Mouse (Mus musculus) 3134 (cell line): ENCODE data around the gene Zbtb7a.

ENCODE experiments used
- DNase-seq: peaks from one replicate; pipeline ENCODE4 v3.0.0-alpha.2; 2011; ENCODE audit warnings: low spot score; ENCODE audit not compliant: insufficient read length; ENCODE audit errors: extremely low read depth

Zbtb7a gene

DNA sequence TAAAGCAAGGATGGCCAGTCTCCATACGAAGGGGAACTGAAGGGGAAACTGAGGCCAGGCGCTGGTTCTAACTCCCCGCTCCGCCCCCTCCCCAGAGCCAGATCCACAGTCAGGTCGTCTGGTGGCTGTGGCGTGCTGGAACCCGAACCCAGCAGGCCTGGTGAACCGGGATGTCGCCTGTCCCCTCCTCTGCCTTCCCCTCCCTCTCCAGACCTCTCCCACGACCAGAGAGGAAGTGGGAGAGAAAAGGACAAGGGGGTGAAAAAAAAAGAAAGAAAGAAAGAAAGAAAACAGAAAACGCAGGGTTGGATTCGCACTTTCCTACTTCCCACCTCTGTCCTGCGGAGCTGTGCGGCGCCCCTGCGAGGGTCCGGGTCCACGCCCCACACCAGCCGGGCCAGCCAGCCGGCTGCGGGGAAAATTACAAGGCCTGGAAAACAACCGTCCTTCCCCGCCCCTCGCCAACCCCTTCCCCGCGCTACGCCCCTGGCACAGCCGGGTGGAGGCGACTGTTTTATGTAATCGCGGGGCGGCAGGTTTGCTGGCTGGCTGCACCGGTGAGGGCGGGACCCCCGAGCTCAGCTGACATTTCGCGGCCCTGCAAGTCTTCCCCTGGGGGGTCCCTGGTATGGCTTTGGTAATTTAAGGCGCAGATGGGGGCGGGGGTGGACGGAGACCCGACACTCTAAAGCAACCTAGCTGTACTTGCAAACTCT lies at the start of gene Zbtb7a:
Gene Zbtb7a, plus strand, starts transcription at position 255 of the 716 bp plus-strand sequence.
- DNase-seq = no peak

DNA sequence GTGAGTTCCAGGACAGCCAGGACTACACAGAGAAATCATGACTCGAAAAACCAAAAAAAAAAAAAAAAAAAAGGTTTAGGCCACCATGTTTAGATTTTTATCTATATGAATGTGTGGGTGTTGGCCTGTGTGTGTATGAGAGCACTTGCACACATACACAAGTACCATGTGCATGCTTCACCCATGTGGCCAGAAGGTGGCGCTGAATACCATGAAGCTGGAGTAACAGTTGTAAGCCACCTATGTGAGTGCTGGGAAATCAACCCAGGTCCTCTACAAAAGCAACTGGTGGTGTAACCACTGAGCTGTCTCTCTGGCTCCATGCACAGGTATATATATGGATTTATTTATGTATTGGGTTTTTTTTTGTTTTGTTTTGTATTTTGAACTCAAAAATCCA lies 48.0 kb upstream of the Zbtb7a start:
- DNase-seq = no peak

DNA sequence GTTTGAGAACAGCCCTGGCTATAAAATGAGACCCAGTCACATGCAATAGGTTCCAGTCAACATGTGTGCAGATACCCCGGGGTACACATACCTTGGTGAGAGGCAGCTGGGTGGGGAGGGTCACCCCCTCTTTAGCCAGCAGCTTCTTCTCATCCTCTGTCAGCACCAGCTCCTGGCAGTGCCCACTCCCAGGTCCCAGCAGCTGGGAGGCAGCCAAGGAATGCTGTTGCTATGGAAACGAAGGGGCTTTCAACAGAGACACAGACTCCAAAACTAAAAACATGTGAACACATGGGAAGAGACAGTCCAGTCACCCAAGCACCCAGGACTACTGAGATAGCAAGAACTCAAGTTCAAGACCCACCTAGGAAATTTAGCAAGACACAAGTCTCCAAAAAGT lies 45.8 kb upstream of the Zbtb7a start:
- no peak for DNase-seq

DNA sequence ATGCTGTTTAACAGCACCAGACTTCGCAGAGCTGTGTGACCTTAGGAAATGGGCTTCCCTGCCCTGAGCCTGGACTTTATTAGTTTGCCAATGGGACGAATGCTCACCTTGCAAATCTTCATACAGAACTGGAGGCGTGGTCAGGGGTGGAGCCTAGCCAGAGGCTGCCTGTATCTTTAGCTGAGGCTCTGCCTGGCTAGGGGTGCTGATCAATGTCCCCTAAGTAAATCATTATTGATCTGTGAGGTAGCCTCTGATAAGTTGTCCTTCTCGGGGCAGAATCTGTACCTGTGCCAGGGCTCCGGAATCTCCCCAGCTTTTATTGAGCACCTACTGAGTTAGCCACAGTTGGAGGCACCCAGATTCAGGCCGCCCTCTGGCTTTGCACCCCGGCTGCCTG lies 44.4 kb upstream of the Zbtb7a start:
- DNase-seq = no peak

DNA sequence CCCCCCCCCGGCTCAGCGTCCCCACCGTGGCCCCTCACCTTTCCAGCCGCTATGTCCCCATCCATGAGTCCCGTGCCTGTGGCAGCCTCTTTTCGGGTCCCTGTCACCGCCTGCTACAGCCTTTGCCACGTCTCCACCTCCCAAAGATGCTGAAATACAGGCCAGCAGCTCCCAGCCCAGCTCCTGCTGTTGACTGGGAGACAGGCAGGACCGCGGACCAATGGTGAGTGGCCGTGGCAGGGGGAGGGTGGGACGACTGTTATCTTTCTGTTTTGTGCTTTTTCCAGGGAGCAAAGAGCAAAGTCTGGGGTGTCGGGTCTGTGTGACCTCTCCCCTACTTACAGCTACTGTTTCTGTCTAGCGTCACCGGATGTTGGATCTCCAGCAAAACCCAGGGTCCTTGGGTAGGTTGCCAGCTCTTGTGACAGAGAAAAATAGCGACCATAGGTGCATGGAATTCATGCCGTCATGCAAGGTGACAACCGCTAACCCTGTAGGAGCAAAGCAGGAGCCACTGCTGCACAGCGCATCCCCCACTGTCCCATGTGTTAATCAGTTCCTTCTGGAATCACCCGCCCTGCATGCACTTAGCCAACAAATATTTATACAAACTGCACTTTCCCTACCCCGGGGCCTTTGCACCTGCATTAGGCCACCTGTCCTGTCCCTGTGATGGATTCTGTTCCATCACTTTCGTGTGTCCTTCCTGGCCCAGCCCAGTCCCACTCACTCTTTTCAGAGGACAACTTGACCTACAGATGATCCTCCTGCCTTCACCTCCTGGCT lies 42.4 kb upstream of the Zbtb7a start:
- DNase-seq = no peak

DNA sequence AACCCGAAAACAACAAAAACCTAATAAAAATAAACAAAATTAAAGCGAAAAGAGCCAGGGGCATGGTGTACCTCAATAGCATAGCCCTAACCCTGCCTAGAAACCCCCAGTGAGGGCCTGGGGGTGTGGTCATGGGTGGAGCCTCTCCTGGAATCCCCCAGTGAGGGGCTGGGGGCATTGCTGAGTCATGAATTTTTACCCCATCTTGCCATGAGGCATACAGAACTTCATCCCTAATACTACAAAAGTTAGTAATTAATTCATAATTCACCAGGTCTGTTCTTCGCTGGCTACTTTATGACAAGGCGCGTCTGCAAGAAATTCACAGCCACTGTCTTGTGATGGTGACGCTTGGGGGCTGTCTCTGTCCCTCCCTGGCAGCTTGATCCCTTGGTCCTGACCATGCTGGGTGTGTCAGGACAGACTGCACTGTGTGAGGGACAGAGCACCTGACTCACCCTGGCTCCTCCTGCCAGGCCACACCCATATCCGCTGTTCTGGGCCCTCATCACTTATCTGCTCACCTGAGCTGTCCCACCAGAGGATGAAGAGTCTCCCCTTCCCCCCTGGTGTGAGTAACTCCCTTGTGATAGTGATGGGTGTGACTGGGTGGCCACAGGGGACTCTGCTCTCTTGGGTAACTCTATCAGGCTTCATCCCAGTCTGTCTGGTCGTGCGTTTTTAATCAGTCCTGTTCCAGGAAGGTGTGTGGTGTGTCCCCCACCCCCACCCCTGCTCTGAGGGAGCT lies 39.9 kb upstream of the Zbtb7a start:
- DNase-seq = no peak

DNA sequence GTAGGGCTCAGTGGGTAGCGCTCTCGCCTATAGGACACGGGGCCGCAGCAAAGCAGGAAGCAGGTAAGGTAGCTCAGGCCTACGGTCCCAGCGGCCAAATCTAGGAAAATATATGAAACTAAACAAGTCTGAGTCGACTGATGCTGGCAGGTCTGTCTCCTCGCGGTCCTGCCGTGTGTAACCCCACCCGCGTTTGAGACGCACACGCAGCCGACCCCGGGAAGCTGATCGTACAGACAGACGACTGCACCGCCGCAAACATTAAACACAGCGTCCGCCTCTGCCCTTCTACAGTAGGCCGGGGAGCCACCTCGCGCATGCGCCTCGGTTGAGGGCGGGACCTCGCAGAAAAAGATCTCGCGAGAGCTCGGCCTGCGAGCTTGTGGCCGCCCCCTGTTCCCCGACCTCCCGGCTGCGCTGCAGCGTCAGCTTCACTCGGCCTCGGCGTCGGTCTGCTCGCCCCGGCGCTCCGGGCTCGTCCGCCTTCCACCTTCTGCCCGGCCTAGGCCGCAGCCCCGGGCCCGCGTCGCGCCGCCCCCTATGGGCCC lies 29.4 kb upstream of the Zbtb7a start, which contains the start of gene Map2k2:
Gene Map2k2, plus strand, starts transcription at position 351 of the 548 bp plus-strand sequence.
- peak; percentile 97 for DNase-seq

DNA sequence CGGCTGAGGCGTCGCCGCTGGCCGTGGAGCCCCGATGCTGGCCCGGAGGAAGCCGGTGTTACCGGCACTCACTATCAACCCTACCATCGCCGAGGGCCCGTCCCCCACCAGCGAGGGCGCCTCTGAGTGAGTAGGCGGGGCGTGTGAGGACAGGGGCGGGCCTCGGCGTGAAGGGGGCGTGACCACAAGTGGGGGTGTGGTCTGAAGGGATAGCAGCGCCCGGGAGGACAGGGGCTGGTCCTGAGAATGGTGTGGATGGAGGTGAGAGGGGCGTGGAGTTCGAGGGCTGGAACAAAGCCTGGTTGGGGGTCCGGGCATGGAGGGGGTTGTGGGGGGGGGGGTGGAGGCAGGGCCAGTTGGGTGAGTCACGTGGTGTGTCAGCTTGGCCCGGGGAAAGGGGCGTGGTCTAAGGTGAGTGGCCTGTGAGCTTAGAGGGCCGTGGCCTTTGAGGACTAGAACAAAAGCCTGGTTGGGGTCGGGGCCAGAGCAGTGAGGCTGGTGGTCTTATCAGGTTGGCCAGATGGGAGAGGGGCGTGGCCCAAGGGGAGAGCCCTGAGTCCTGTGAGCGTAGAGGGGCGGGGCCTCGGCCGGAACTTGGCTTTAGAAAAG lies 28.8 kb upstream of the Zbtb7a start:
- peak; percentile 80 for DNase-seq

DNA sequence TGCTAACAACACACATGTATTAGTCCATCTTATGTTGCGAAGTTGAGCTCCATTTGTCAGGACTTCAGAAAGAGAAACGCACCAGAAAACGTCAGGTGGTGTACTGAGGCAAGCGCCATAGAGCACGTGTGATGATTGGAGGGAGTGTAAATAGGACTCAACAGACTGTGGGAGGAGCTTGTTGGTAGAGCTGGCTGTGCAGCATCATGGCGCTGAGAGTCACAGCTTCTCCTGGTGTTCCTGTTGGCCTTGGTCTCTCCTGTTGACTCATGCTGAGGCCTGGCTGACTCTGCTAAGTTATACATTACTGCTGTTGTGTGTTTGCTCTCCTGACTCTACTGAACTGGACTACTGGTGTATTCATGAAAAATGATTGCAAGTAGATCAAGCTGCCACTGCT lies 22.1 kb upstream of the Zbtb7a start:
- DNase-seq = no peak

DNA sequence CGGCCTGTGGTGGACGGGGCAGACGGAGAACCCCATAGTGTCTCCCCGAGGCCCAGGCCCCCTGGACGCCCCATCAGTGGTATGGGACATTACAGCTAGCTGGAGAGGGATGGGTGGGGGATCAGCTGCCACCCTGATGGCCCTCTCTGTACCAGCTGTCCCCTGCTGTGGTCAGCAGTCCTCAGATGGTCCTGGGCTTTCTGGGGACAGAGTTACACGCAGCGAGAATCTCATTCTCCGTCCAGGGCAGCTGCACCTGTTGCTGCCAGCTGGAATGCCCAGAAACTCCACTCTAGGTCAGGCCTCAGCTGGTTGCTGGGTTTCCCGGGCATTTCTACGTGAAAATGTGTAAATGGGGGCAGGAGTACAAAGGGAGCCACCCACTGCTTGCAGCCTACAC lies 15.4 kb upstream of the Zbtb7a start:
- DNase-seq = no peak

DNA sequence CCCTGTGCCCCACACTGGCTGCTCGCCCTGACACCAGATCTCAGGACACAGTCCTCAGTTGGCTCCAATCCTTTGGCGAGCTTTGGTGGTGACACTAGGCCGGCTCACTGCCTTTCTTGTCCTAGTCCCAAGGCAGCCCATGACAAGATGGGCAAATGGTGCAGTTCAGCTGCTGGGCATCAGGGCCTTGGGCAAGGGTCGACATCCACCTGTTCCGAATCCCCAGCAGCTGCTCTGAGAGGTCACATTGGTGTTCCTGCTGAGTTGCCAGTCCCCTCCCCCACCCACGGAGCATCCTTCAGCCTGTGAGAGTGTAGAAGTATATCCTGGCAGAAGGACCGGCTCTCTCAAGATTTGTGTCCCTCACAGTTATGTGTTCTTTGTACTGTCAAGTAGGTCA lies 14.4 kb upstream of the Zbtb7a start:
- DNase-seq = no peak

DNA sequence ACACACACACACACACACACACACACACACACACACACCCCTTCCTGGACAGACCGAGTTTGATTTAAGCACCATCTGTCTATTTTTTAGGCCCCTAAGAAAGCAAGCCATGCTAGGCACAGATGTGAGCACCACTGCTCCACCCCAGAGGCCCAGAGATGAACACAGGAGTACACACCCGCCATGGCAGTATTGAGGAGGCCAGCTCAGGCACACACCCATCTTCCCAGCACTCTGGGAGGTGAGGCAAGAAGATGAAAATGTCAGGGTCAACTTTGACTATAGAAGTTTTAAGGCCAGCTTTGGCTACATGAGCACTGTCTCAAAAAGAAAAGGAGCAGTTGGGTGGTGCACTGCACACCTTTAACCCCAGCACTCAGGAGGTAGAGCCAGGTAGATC lies 12.1 kb upstream of the Zbtb7a start:
- DNase-seq = no peak

DNA sequence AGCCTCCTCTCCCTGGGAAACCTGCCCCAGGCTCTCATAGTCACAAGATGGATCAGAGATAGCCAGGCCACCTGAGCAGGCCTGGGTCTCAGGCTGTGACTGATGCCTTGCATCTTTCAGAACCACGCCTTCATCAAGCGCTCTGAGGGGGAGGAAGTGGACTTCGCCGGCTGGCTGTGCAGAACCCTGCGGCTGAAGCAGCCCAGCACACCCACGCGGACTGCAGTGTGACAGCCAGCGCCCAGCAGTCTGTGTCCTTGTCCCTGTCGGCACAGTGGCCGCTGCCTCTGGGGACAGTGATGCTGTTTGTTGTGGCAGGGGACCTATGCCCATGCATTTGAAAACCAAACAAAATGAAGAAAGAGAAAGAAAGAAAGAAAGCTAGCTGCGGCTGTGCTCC lies 11.5 kb upstream of the Zbtb7a start:
- no peak for DNase-seq

DNA sequence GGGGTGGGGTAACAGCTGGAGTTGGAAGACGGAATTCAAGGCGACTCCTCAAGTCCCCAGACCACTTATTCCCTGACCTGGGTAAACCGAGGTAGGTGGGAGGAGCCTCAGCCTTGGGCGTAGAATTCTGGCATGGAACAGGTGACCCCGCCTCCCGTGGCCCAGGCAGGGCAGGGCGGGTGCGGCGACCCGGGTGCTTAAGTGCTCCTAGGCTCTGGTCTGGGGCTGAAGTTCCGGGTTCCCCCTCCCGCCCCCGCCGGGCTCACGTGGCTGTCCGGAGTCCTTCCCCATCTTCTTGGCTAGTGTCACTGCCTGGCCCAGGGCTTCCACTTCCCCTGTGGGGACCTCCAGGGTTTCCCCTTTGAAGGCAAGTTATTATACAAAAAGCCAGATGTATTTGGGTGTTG lies 836 bp upstream of the Zbtb7a start:
- no peak for DNase-seq

DNA sequence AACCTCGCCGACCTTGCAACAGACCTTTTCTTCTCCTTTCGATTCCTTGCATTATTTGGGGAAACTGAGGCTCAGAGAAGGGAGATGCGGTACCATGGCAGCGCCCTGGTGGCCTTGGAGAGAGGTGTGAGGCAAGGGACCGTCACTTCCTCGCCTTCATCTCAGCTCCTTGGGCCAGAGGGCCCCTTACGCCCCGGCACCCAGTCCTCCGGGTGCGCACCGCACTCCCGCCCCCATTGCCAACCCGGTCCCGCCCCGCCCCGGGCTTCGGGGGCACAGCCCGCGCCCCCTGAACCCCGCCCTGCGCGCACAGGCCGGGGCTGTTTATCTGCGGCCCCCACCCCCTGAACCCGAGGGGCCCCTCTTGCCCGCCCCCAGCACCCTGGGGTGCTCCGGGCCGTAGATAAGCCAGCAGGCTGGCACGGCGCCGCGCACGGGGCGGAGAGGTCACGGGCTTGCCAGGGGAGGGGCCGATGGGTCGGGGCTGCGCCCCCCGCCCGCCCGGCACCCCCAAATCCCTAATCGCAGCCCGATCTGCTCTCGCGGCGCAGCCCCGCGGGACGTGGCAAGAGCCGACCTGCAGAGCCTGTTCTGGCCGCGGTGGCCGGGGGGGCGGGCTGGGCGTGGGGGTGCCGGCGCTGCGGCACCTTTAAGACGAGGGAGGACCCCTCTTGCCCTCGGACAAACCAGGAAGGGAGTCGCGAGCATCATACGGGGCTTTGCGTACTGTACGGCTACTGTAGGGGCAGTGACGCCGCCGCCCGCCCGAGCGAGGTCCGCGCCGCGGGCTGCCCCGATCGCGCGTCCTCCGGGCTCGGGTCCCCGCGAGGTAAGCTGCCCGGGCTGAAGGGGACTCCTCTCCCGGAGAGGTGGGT lies 1.0 kb downstream of the Zbtb7a start:
- peak; percentile 82 for DNase-seq

DNA sequence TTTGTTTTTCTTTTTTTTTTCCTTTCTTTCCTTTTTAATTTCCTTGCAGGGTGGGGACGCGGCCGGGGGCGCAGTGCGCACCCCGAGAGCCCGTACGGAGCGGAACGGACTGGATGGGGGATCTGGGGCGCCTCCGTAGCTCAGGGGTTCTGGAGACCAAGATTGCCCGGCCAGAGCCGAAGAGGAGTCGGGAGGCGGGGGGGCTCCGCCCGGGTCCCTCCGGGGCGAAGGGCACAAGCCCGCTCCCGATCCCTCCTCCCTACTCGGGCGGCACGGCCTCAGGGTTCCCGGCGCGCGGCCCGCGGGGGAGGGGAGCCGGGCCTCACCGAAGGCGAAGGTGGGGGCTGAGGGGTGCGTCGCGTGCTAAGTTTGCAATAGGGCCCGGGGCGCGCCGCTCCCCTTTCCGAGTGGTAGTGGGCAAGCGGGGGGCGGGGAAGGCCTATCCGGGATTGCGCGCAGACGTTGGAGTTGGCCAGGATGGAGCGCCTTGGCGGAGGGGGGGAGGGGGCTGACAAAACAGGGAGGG lies 1.7 kb downstream of the Zbtb7a start:
- DNase-seq = peak; percentile 84

DNA sequence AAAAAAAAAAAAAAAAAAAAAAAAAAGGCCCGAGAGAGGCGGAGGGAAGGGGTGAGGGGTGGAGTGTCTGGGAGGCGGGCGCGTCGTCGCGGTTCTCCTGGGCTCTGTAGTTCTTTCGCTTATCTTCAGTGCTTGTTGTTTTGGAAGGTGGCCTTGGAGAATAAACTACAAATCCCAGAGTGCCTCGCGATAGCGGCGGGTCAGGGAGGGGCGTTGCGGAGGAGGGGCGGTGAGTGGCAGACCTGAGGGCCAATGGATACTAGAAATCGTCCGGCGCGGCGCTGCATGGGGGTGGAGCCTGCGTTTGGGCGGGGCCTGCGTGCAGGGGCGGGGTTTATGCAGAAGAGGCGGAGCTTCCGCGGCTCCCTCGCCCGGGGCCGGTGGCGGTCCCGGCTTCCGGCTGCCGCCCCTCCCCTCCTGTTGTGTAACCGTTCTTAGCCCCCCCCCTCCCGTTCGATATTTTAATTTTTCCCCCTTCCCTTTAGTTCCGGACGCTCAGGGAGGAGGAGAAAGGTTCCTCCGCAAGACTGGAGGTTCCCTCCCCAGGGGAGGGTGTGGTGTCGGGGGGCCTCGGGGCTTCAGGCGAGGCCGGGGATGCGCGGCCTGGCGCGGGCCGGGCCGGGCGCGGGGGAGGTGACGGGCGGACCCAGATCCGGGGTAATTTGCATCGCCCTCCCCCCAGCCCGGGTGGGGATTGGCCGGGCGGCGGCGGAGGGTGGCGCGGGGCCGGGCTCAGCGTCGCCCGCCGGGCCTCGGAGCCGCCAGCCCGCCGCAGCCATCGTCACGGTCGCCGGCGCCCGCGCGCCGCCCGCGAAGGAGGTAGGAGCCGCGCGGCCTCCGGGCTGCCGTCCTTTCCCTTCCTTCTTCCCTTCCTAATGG lies 2.5 kb downstream of the Zbtb7a start:
- DNase-seq = peak; percentile 99

DNA sequence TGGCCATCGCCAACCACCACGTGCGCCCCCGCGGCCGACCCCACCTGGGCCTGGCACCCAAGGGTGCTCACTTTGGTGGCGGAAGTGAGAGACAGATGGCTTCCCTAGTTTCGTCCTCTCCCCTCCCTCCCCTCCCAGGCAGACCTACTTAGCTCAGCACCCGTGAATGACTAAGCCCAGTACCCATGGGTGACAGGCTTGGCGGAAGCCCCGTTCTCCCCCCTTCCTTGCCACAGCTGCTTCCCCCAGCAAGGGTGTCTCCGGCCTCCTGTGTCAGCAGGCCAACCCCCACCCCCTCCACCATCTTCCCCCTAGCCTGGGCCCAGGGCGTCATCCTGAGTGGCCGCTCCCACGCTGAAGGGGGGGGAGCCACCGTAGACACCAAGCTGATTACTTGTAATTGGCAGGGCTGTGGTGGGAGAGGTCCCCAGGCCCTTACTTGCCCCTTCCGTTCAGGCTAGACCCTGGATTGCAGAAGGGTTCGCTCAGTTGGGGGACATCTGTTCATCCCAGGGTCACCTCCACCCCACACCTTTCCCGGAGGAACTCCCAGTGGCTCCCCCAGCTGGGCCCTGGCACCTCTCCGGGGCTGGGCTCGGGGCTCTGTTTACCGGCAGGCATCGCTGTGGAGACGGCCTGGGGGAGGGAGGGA lies 3.2 kb downstream of the Zbtb7a start:
- DNase-seq = peak; percentile 80
